Mouse (Mus musculus): ENCODE data around the gene Tada2b. TPM values are rescaled to one million over a fixed set of nuclear protein-coding genes. Genes with fewer than 3 reads are reported as not detected.

Tada2b gene
- polyA plus RNA-seq, 1 experiment from 2014 or later, result 5.6 TPM

- ATAC-seq (ENCODE audit: low FRiP score) (no peak), DNase-seq (ENCODE audit: low spot score) (no peak)
- H3K27me3 ChIP-seq (ENCODE audit: control insufficient read depth, insufficient read depth, low read length), result no peaks in the 10 kb centered on the region
- peak overlapping the region; percentile 67 for H3K9ac ChIP-seq
- 47% methylated on average over 19 of the region's 19 CpGs for WGBS
- peaks cover 7% of the 10 kb centered on the region; the same call in 1 of the 2 replicates for H3K36me3 ChIP-seq (replicated peaks; ENCODE audit: control insufficient read depth, insufficient read depth)
- H3K4me3 ChIP-seq (replicated peaks; ENCODE audit: low read length), result peak overlapping the region; percentile 67
- H3K27ac ChIP-seq, result no peak overlapping the region
- no peaks in the 10 kb centered on the region for H3K9me3 ChIP-seq (ENCODE audit: control insufficient read depth, low read length)
- H3K4me1 ChIP-seq (replicated peaks; ENCODE audit: control insufficient read depth, insufficient read depth, low read length), result peaks cover 33% of the 10 kb centered on the region
- H3K4me2 ChIP-seq (replicated peaks), result peak overlapping the region; percentile 98
These were observed 1.2 kb upstream of the Tada2b start for GRCm38 (mm10) chr5:36485306-36485705.

- ATAC-seq (ENCODE audit: low FRiP score), result peak; percentile 45
- H3K9ac ChIP-seq, result peak overlapping the region; percentile 81
- H3K4me3 ChIP-seq (replicated peaks; ENCODE audit: low read length), result peak overlapping the region; percentile 91
- WGBS, result 2% methylated on average over 51 of the region's 58 CpGs
- peak; percentile 29 for DNase-seq (ENCODE audit: low spot score)
- H3K27ac ChIP-seq, result peak overlapping the region; percentile 88
- H3K36me3 ChIP-seq (replicated peaks; ENCODE audit: control insufficient read depth, insufficient read depth), result peaks cover 7% of the 10 kb centered on the region; the same call in 1 of the 2 replicates
- H3K4me1 ChIP-seq (replicated peaks; ENCODE audit: control insufficient read depth, insufficient read depth, low read length), result peaks cover 36% of the 10 kb centered on the region
- no peaks in the 10 kb centered on the region for H3K9me3 ChIP-seq (ENCODE audit: control insufficient read depth, low read length)
- H3K27me3 ChIP-seq (ENCODE audit: control insufficient read depth, insufficient read depth, low read length), result no peaks in the 10 kb centered on the region
- H3K4me2 ChIP-seq (replicated peaks), result peak overlapping the region; percentile 95
These were observed 633 bp downstream of the Tada2b start for GRCm38 (mm10) chr5:36483203-36484101.

GRCm38 (mm10) chr5:36481114-36481513, 3.0 kb downstream of the Tada2b start:
- WGBS, result 64% methylated on average over 1 of the region's 1 CpGs
- Histone ChIP-seq H3K4me2 (replicated peaks) (no peak overlapping the region), H3K27me3 (ENCODE audit: control insufficient read depth, insufficient read depth, low read length) (no peaks in the 10 kb centered on the region), H3K4me3 (replicated peaks; ENCODE audit: low read length) (no peak overlapping the region), H3K9me3 (ENCODE audit: control insufficient read depth, low read length) (no peaks in the 10 kb centered on the region), H3K4me1 (replicated peaks; ENCODE audit: control insufficient read depth, insufficient read depth, low read length) (peaks cover 36% of the 10 kb centered on the region), H3K36me3 (replicated peaks; ENCODE audit: control insufficient read depth, insufficient read depth) (peaks cover 13% of the 10 kb centered on the region; the same call in 1 of the 2 replicates), H3K27ac (no peak overlapping the region), H3K9ac (no peak overlapping the region)
- no peak for ATAC-seq (ENCODE audit: low FRiP score)
- DNase-seq (ENCODE audit: low spot score), result no peak

GRCm38 (mm10) chr5:36480398-36480797, 3.7 kb downstream of the Tada2b start:
- 98% methylated on average over 4 of the region's 4 CpGs for WGBS

DNA sequence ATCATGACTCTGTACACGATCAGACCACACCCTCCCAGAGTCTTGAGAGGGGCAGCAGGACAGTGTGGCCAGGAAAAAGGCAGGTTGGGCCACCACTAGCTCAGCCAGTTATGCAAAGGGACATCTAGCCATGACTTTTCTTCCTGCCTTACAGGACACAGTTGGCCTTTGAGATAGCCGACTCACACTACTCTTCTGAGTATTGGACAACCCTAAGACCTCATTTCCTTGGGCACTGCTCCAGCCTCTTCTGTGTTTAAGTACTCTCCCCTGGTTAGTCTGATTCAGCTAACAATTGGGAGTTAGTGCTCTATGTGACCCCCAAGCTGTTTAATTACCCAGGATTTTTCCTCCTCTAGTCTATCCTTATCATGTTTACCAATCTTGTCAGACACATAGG, 4.3 kb downstream of the Tada2b start:
- 0 out of 2 replicates have a peak overlapping the region, but pooled peaks have one; percentile 20 for H3K9ac ChIP-seq
- peaks cover 24% of the 10 kb centered on the region for H3K36me3 ChIP-seq (replicated peaks; ENCODE audit: control insufficient read depth, insufficient read depth)
- no peak overlapping the region for H3K27ac ChIP-seq
- no peaks in the 10 kb centered on the region for H3K9me3 ChIP-seq (ENCODE audit: control insufficient read depth, low read length)
- DNase-seq (ENCODE audit: low spot score) (no peak), ATAC-seq (ENCODE audit: low FRiP score) (no peak)
- H3K4me2 ChIP-seq (replicated peaks), result no peak overlapping the region
- no peak overlapping the region for H3K4me3 ChIP-seq (replicated peaks; ENCODE audit: low read length)
- no peaks in the 10 kb centered on the region for H3K27me3 ChIP-seq (ENCODE audit: control insufficient read depth, insufficient read depth, low read length)
- peaks cover 29% of the 10 kb centered on the region for H3K4me1 ChIP-seq (replicated peaks; ENCODE audit: control insufficient read depth, insufficient read depth, low read length)
- WGBS, result 77% methylated on average over 2 of the region's 2 CpGs

More at GRCm38 (mm10) chr5:36480398-36480797, 3.7 kb downstream of the Tada2b start:
- ATAC-seq (ENCODE audit: low FRiP score), result no peak
- Histone ChIP-seq H3K4me2 (replicated peaks) (no peak overlapping the region), H3K36me3 (replicated peaks; ENCODE audit: control insufficient read depth, insufficient read depth) (peaks cover 20% of the 10 kb centered on the region), H3K4me1 (replicated peaks; ENCODE audit: control insufficient read depth, insufficient read depth, low read length) (peaks cover 36% of the 10 kb centered on the region), H3K9me3 (ENCODE audit: control insufficient read depth, low read length) (no peaks in the 10 kb centered on the region), H3K27ac (no peak overlapping the region), H3K27me3 (ENCODE audit: control insufficient read depth, insufficient read depth, low read length) (no peaks in the 10 kb centered on the region), H3K9ac (no peak overlapping the region), H3K4me3 (replicated peaks; ENCODE audit: low read length) (no peak overlapping the region)
- no peak for DNase-seq (ENCODE audit: low spot score)

- ATAC-seq (ENCODE audit: low FRiP score) (no peak), DNase-seq (ENCODE audit: low spot score) (no peak)
- WGBS, result 93% methylated on average over 6 of the region's 6 CpGs
These were observed 5.3 kb downstream of the Tada2b start for GRCm38 (mm10) chr5:36478540-36479420.

DNA sequence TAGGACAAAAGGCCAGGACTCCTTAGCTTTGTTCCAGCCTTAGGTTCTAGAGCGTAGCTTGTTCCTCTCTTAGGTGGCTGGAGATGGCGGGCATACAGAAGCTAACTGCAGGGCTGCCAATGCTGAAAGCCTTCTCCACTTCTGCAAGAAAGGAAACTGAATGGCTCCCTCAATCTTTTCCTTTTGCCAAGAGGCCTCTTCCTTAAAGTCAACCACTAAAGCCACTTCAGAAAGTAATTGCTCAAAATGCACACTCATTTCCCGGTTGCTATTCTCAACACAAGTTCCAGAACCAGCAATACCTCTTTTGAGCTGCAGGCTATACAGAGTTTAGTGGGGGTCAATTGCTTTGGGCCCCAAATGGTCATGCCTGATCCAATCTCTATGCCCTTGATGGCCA, 6.6 kb downstream of the Tada2b start:
- Histone ChIP-seq H3K4me1 (replicated peaks; ENCODE audit: control insufficient read depth, insufficient read depth, low read length) (peaks cover 19% of the 10 kb centered on the region), H3K9me3 (ENCODE audit: control insufficient read depth, low read length) (no peaks in the 10 kb centered on the region), H3K27me3 (ENCODE audit: control insufficient read depth, insufficient read depth, low read length) (no peaks in the 10 kb centered on the region), H3K4me3 (replicated peaks; ENCODE audit: low read length) (no peak overlapping the region), H3K36me3 (replicated peaks; ENCODE audit: control insufficient read depth, insufficient read depth) (peaks cover 45% of the 10 kb centered on the region), H3K9ac (no peak overlapping the region), H3K27ac (no peak overlapping the region), H3K4me2 (replicated peaks) (no peak overlapping the region)
- no peak for ATAC-seq (ENCODE audit: low FRiP score)
- DNase-seq (ENCODE audit: low spot score), result no peak
- 92% methylated on average over 3 of the region's 3 CpGs for WGBS

More at GRCm38 (mm10) chr5:36478540-36479420, 5.3 kb downstream of the Tada2b start:
- Histone ChIP-seq H3K36me3 (replicated peaks; ENCODE audit: control insufficient read depth, insufficient read depth) (peaks cover 32% of the 10 kb centered on the region), H3K27me3 (ENCODE audit: control insufficient read depth, insufficient read depth, low read length) (no peaks in the 10 kb centered on the region), H3K4me3 (replicated peaks; ENCODE audit: low read length) (no peak overlapping the region), H3K4me2 (replicated peaks) (no peak overlapping the region), H3K9ac (no peak overlapping the region), H3K4me1 (replicated peaks; ENCODE audit: control insufficient read depth, insufficient read depth, low read length) (peaks cover 28% of the 10 kb centered on the region), H3K9me3 (ENCODE audit: control insufficient read depth, low read length) (no peaks in the 10 kb centered on the region), H3K27ac (no peak overlapping the region)

GRCm38 (mm10) chr5:36474283-36474682, 9.8 kb downstream of the Tada2b start:
- no peak for ATAC-seq (ENCODE audit: low FRiP score)
- H3K4me2 ChIP-seq (replicated peaks), result no peak overlapping the region
- no peaks in the 10 kb centered on the region for H3K9me3 ChIP-seq (ENCODE audit: control insufficient read depth, low read length)
- no peak overlapping the region for H3K27ac ChIP-seq
- H3K4me1 ChIP-seq (replicated peaks; ENCODE audit: control insufficient read depth, insufficient read depth, low read length), result 0 out of 2 replicates have a peak, but pooled peaks cover 2% of the 10 kb centered on the region
- no peak overlapping the region for H3K4me3 ChIP-seq (replicated peaks; ENCODE audit: low read length)
- WGBS, result 88% methylated on average over 5 of the region's 5 CpGs
- H3K27me3 ChIP-seq (ENCODE audit: control insufficient read depth, insufficient read depth, low read length), result no peaks in the 10 kb centered on the region
- H3K9ac ChIP-seq, result no peak overlapping the region
- H3K36me3 ChIP-seq (replicated peaks; ENCODE audit: control insufficient read depth, insufficient read depth), result peaks cover 70% of the 10 kb centered on the region
- peak; percentile 77 for DNase-seq (ENCODE audit: low spot score)
